Mouse (Mus musculus) cortical plate, adult 2 months (tissue): ENCODE data around the gene Pold3.

Experiments
- CTCF ChIP-seq: fragments of 200-500 bp; IDR thresholded peaks from 2 replicates; pipeline ENCODE4 v1.5.1; 2011; ENCODE audit warnings: mild to moderate bottlenecking, control low read depth, low read length; ENCODE audit not compliant: insufficient read depth; ENCODE audit errors: extremely low read depth
- POLR2A ChIP-seq: fragments of 200-500 bp; IDR thresholded peaks from 2 replicates; pipeline ENCODE4 v1.6.1; 2011; ENCODE audit warnings: mild to moderate bottlenecking, low read length, control low read depth; ENCODE audit not compliant: insufficient read depth; ENCODE audit errors: extremely low read depth

- TF ChIP-seq CTCF (no peak), POLR2A (no peak)
Observed at GRCm38 (mm10) chr7:100140591-100140990, 19.2 kb upstream of the Pold3 start.
